Mouse (Mus musculus) intestine, embryonic 16.5 days (tissue): ENCODE measurements around the gene Bsn. TPM values are rescaled to one million over a fixed set of nuclear protein-coding genes. Genes with fewer than 3 reads are reported as not detected.

Source experiments
- ATAC-seq: fragments of 200-750 bp; cut with Nextera tagmentation; 2 replicates; pipeline ENCODE4 v1.8.0; 2017; ENCODE audit warnings: moderate TSS enrichment, moderate library complexity
- H3K27ac ChIP-seq: fragments of 300-500 bp; sonication (generic); 2 replicates; pipeline ENCODE4 v1.5.1; 2014; ENCODE audit warnings: mild to moderate bottlenecking, low read length
- H3K27me3 ChIP-seq: fragments of 300-500 bp; sonication (generic); replicated peaks from 2 replicates; pipeline ENCODE4 v1.6.1; 2014; ENCODE audit warnings: low read length, control low read depth, mixed read lengths; ENCODE audit not compliant: control insufficient read depth, insufficient read depth
- H3K36me3 ChIP-seq: fragments of 300-500 bp; sonication (generic); 2 replicates; pipeline ENCODE4 v1.6.1; 2014; ENCODE audit warnings: low read length, control low read depth; ENCODE audit not compliant: control insufficient read depth, insufficient read depth
- H3K4me1 ChIP-seq: fragments of 300-500 bp; sonication (generic); 2 replicates; pipeline ENCODE4 v1.6.1; 2014; ENCODE audit warnings: low read length, control low read depth, mixed read lengths; ENCODE audit not compliant: control insufficient read depth, insufficient read depth
- H3K4me2 ChIP-seq: fragments of 300-500 bp; sonication (generic); 2 replicates; pipeline ENCODE4 v1.6.1; 2014; ENCODE audit warnings: low read depth, low read length, control low read depth
- H3K4me3 ChIP-seq: fragments of 300-500 bp; sonication (generic); 2 replicates; pipeline ENCODE4 v1.5.1; 2014; ENCODE audit warnings: mild to moderate bottlenecking, low read length
- H3K9ac ChIP-seq: fragments of 300-500 bp; sonication (generic); 2 replicates; pipeline ENCODE4 v1.6.1; 2014; ENCODE audit warnings: low read depth, low read length
- H3K9me3 ChIP-seq: fragments of 300-500 bp; sonication (generic); 2 replicates; pipeline ENCODE4 v1.6.1; 2016; ENCODE audit warnings: low read length, control low read depth; ENCODE audit not compliant: control insufficient read depth
- WGBS: fragments of 180-500 bp; shearing (Covaris S2); extraction: QIAGEN DNeasy Blood & Tissue Kit; methylation state at CpG from one replicate; pipeline ENCODE4 v1.1.7; 2014; 5-methylcytosine and 5-hydroxymethylcytosine counted together
- polyA plus RNA-seq: library from polyadenylated mRNA; unstranded; fragments of >200 nt; fragmentation: Nextera tagmentation; extraction: Ambion mirVana; gene quantifications from 2 replicates; pipeline ENCODE4 v1.2.1, GENCODE M21; 2015

Bsn gene
- polyA plus RNA-seq, 1 experiment from 2014 or later: 5.4 TPM

- Histone ChIP-seq H3K4me2 (peak overlapping the region; percentile 96), H3K9ac (peak overlapping the region; percentile 85), H3K36me3 (peaks cover 8% of the 10 kb centered on the region; the same call in 1 of the 2 replicates), H3K4me1 (peaks cover 28% of the 10 kb centered on the region), H3K27me3 (no peaks in the 10 kb centered on the region), H3K27ac (peak overlapping the region; percentile 87), H3K9me3 (no peaks in the 10 kb centered on the region), H3K4me3 (peak overlapping the region; percentile 80)
- WGBS: under 1% methylated on average over 16 of the region's 16 CpGs
- peak; percentile 73 for ATAC-seq
These were observed 95.2 kb downstream of the Bsn start for GRCm38 (mm10) chr9:108094998-108095411.

GRCm38 (mm10) chr9:108094184-108094941 lies 95.8 kb downstream of the Bsn start, which contains the start of gene Apeh:
Gene Apeh, minus strand, starts transcription at chr9:108094606.
- Histone ChIP-seq H3K4me2 (peak within 1 kb of the TSS; percentile 96), H3K27me3 (no peaks in the 10 kb centered on the region), H3K27ac (peak within 1 kb of the TSS; percentile 87), H3K36me3 (peaks cover 11% of the 10 kb centered on the region), H3K4me1 (peaks cover 28% of the 10 kb centered on the region), H3K9ac (peak within 1 kb of the TSS; percentile 85), H3K4me3 (peak within 1 kb of the TSS; percentile 80), H3K9me3 (no peaks in the 10 kb centered on the region)
- WGBS: under 1% methylated on average over 52 of the region's 52 CpGs
- peak; percentile 94 for ATAC-seq

- Histone ChIP-seq H3K9me3 (no peaks in the 10 kb centered on the region), H3K27me3 (no peaks in the 10 kb centered on the region), H3K4me1 (peaks cover 26% of the 10 kb centered on the region), H3K27ac (no peak overlapping the region), H3K9ac (peak overlapping the region; percentile 85), H3K36me3 (peaks cover 15% of the 10 kb centered on the region), H3K4me2 (peak overlapping the region; percentile 96), H3K4me3 (peak overlapping the region; percentile 80)
- ATAC-seq: no peak
- WGBS: 65% methylated on average over 10 of the region's 10 CpGs
These were observed 96.6 kb downstream of the Bsn start for GRCm38 (mm10) chr9:108093586-108093985.

- no peak overlapping the region for H3K4me3 ChIP-seq
- no peak overlapping the region for H3K27ac ChIP-seq
- H3K9me3 ChIP-seq: no peaks in the 10 kb centered on the region
- 93% methylated on average over 7 of the region's 7 CpGs for WGBS
- ATAC-seq: no peak
- no peak overlapping the region for H3K4me2 ChIP-seq
- no peaks in the 10 kb centered on the region for H3K27me3 ChIP-seq
- H3K36me3 ChIP-seq: peaks cover 27% of the 10 kb centered on the region
- H3K4me1 ChIP-seq: peaks cover 16% of the 10 kb centered on the region
- no peak overlapping the region for H3K9ac ChIP-seq
These were observed 99.5 kb downstream of the Bsn start for GRCm38 (mm10) chr9:108090611-108091120.

- 85% methylated on average over 4 of the region's 4 CpGs for WGBS
- ATAC-seq: peak; percentile 27
- Histone ChIP-seq H3K27me3 (peaks cover 17% of the 10 kb centered on the region; the same call in 1 of the 2 replicates), H3K9me3 (no peaks in the 10 kb centered on the region), H3K4me3 (no peak overlapping the region), H3K36me3 (peaks cover 27% of the 10 kb centered on the region; the same call in 1 of the 2 replicates), H3K4me1 (peaks cover 9% of the 10 kb centered on the region; the same call in 1 of the 2 replicates), H3K27ac (peak overlapping the region; percentile 26; the same call in 1 of the 2 replicates), H3K9ac (no peak overlapping the region), H3K4me2 (no peak overlapping the region)
These were observed 104.9 kb downstream of the Bsn start for GRCm38 (mm10) chr9:108085261-108085660.

- Histone ChIP-seq H3K4me2 (no peak overlapping the region), H3K9me3 (no peaks in the 10 kb centered on the region), H3K9ac (no peak overlapping the region), H3K36me3 (peaks cover 18% of the 10 kb centered on the region; the same call in 1 of the 2 replicates), H3K4me1 (peaks cover 9% of the 10 kb centered on the region; the same call in 1 of the 2 replicates), H3K27me3 (peaks cover 17% of the 10 kb centered on the region; the same call in 1 of the 2 replicates), H3K27ac (no peak overlapping the region), H3K4me3 (no peak overlapping the region)
- 0 out of 2 replicates have a peak, but pooled peaks have one; percentile 1 for ATAC-seq
- 64% methylated on average over 6 of the region's 6 CpGs for WGBS
These were observed 106.6 kb downstream of the Bsn start for GRCm38 (mm10) chr9:108083561-108083960.

GRCm38 (mm10) chr9:108082988-108083431 lies 107.2 kb downstream of the Bsn start, which contains the start of gene Rnf123:
Gene Rnf123, minus strand, starts transcription at chr9:108083346.
- peak within 1 kb of the TSS; percentile 40 for H3K4me2 ChIP-seq
- peaks cover 17% of the 10 kb centered on the region; the same call in 1 of the 2 replicates for H3K27me3 ChIP-seq
- H3K9me3 ChIP-seq: no peaks in the 10 kb centered on the region
- peaks cover 15% of the 10 kb centered on the region for H3K4me1 ChIP-seq
- H3K4me3 ChIP-seq: peak within 1 kb of the TSS; percentile 21
- peak; percentile 22; the same call in 1 of the 2 replicates for ATAC-seq
- peak within 1 kb of the TSS; percentile 50 for H3K9ac ChIP-seq
- peaks cover 13% of the 10 kb centered on the region; the same call in 1 of the 2 replicates for H3K36me3 ChIP-seq
- no peak within 1 kb of the TSS for H3K27ac ChIP-seq
- 26% methylated on average over 12 of the region's 12 CpGs for whole genome bisulfite sequencing

GRCm38 (mm10) chr9:108082549-108082948 lies 107.6 kb downstream of the Bsn start:
- Histone ChIP-seq H3K27me3 (peaks cover 17% of the 10 kb centered on the region; the same call in 1 of the 2 replicates), H3K9me3 (no peaks in the 10 kb centered on the region), H3K9ac (peak overlapping the region; percentile 50), H3K4me2 (peak overlapping the region; percentile 40), H3K36me3 (peaks cover 13% of the 10 kb centered on the region; the same call in 1 of the 2 replicates), H3K4me3 (peak overlapping the region; percentile 21), H3K4me1 (peaks cover 19% of the 10 kb centered on the region), H3K27ac (no peak overlapping the region)
- ATAC-seq: no peak
- WGBS: 3% methylated on average over 19 of the region's 19 CpGs

GRCm38 (mm10) chr9:108080168-108080567 lies 110.0 kb downstream of the Bsn start, which contains the start of gene Mst1:
Gene Mst1, plus strand, starts transcription at chr9:108080436.
- WGBS: 64% methylated on average over 5 of the region's 5 CpGs
- H3K4me1 ChIP-seq: peaks cover 19% of the 10 kb centered on the region
- no peaks in the 10 kb centered on the region for H3K9me3 ChIP-seq
- H3K9ac ChIP-seq: peak within 1 kb of the TSS; percentile 94
- no peak within 1 kb of the TSS for H3K27ac ChIP-seq
- H3K4me2 ChIP-seq: peak within 1 kb of the TSS; percentile 63
- peak; percentile 50 for ATAC-seq
- peaks cover 17% of the 10 kb centered on the region; the same call in 1 of the 2 replicates for H3K27me3 ChIP-seq
- H3K36me3 ChIP-seq: peaks cover 4% of the 10 kb centered on the region; the same call in 1 of the 2 replicates
- H3K4me3 ChIP-seq: peak within 1 kb of the TSS; percentile 89
